Mouse (Mus musculus) heart, adult 11 months (tissue): ENCODE results near the gene Rab11fip4.

Experiments
- DNase-seq: peaks from one replicate; pipeline ENCODE4 v3.0.0; 2022

The Rab11fip4 gene

GRCm38 (mm10) chr11:79656491-79656890, 65.5 kb downstream of the Rab11fip4 start:
- no peak for DNase-seq

- no peak for DNase-seq
Observed at GRCm38 (mm10) chr11:79657053-79657452, 66.0 kb downstream of the Rab11fip4 start.

GRCm38 (mm10) chr11:79658205-79658825, 67.3 kb downstream of the Rab11fip4 start:
- DNase-seq = no peak

GRCm38 (mm10) chr11:79660361-79661205, 69.6 kb downstream of the Rab11fip4 start:
- DNase-seq = peak; percentile 92

- DNase-seq = no peak
Observed at GRCm38 (mm10) chr11:79661877-79662545, 71.0 kb downstream of the Rab11fip4 start.

- DNase-seq = no peak
Observed at GRCm38 (mm10) chr11:79663158-79663557, 72.1 kb downstream of the Rab11fip4 start.

- DNase-seq = no peak
Observed at GRCm38 (mm10) chr11:79663570-79663969, 72.6 kb downstream of the Rab11fip4 start.

- peak; percentile 94 for DNase-seq
Observed at GRCm38 (mm10) chr11:79666544-79666943, 75.5 kb downstream of the Rab11fip4 start.

- DNase-seq = no peak
Observed at GRCm38 (mm10) chr11:79669210-79669609, 78.2 kb downstream of the Rab11fip4 start.

GRCm38 (mm10) chr11:79669947-79670346, 78.9 kb downstream of the Rab11fip4 start:
- DNase-seq = no peak

- DNase-seq = no peak
Observed at GRCm38 (mm10) chr11:79670411-79670945, 79.5 kb downstream of the Rab11fip4 start.

- no peak for DNase-seq
Observed at GRCm38 (mm10) chr11:79671668-79672281, 80.8 kb downstream of the Rab11fip4 start.

GRCm38 (mm10) chr11:79673072-79673471, 82.1 kb downstream of the Rab11fip4 start:
- peak; percentile 95 for DNase-seq

- DNase-seq = no peak
Observed at GRCm38 (mm10) chr11:79673717-79674116, 82.7 kb downstream of the Rab11fip4 start.

- DNase-seq = no peak
Observed at GRCm38 (mm10) chr11:79674231-79674630, 83.2 kb downstream of the Rab11fip4 start.

GRCm38 (mm10) chr11:79674632-79675031, 83.6 kb downstream of the Rab11fip4 start:
- DNase-seq = peak; percentile 95

GRCm38 (mm10) chr11:79675285-79675684, 84.3 kb downstream of the Rab11fip4 start:
- DNase-seq = no peak

GRCm38 (mm10) chr11:79675994-79676393, 85.0 kb downstream of the Rab11fip4 start:
- DNase-seq = no peak

GRCm38 (mm10) chr11:79676483-79676967, 85.5 kb downstream of the Rab11fip4 start:
- DNase-seq = no peak

- no peak for DNase-seq
Observed at GRCm38 (mm10) chr11:79677402-79677801, 86.4 kb downstream of the Rab11fip4 start.

- DNase-seq = no peak
Observed at GRCm38 (mm10) chr11:79678363-79679153, 87.5 kb downstream of the Rab11fip4 start.

- DNase-seq = no peak
Observed at GRCm38 (mm10) chr11:79679929-79680328, 88.9 kb downstream of the Rab11fip4 start.
